Mouse (Mus musculus) ES-Bruce4 (cell line): ENCODE data around the gene Kif21a.

Source experiments
- CTCF ChIP-seq: IDR thresholded peaks from one replicate; pipeline ENCODE4 v1.8.1; 2011; ENCODE audit warnings: low read depth, low read length
- EP300 ChIP-seq: IDR thresholded peaks from 2 replicates; pipeline ENCODE4 v1.6.1; 2011; ENCODE audit warnings: low read depth, low read length; ENCODE audit not compliant: insufficient read depth
- POLR2A ChIP-seq: IDR thresholded peaks from one replicate; pipeline ENCODE4 v1.8.1; 2011; ENCODE audit warnings: low read length; ENCODE audit not compliant: insufficient read depth

DNA sequence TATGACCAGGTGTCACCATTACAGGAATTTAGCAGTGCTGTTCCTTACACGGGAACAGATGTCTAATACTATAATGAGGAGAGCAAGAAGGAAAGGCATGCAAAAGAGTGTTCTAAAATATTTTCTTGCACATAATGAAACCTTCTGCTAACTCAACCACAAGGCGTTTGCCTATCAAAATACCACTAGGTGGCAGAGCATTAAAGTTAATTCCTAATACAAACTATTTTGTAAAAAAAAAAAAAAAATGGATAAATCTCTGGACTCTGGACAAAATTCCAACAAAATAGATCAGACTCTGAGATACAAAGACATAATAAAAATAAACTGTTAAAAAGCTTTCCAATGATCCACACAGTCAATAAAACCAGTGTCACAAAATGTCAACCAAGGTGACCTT is 56.9 kb downstream of the Kif21a start:
- TF ChIP-seq CTCF (no peak), EP300 (no peak), POLR2A (no peak)
